Mouse (Mus musculus) hindbrain, embryonic 14.5 days (tissue): ENCODE measurements around the gene Gatad1. TPM values are rescaled to one million over a fixed set of nuclear protein-coding genes. Genes with fewer than 3 reads are reported as not detected.
A peak's percentile ranks its signal among the peaks of the same experiment; 100 is the strongest.
"Not testable (repeated sequence)": the region's sequence is repeated elsewhere in the genome, so short reads cannot be mapped to it uniquely, and the experiment has no call there.

ENCODE experiments used
- ATAC-seq: fragments of 200-750 bp; cut with Nextera tagmentation; 2 replicates; pipeline ENCODE4 v1.8.0; 2017; ENCODE audit warnings: moderate number of reproducible peaks, mild to moderate bottlenecking, moderate TSS enrichment, moderate library complexity; ENCODE audit not compliant: low FRiP score
- DNase-seq: peaks from one replicate; pipeline ENCODE4 v3.0.0-alpha.2; 2015; ENCODE audit warnings: low spot score
- H3K27ac ChIP-seq: fragments of 300-500 bp; sonication (generic); 2 replicates; pipeline ENCODE4 v1.5.1; 2014; ENCODE audit warnings: mild to moderate bottlenecking, moderate library complexity
- H3K27me3 ChIP-seq: fragments of 300-500 bp; sonication (generic); 2 replicates; pipeline ENCODE4 v1.6.1; 2014; ENCODE audit warnings: mild to moderate bottlenecking, low read length, mixed read lengths; ENCODE audit not compliant: control insufficient read depth, insufficient read depth
- H3K36me3 ChIP-seq: fragments of 300-500 bp; sonication (generic); replicated peaks from 2 replicates; pipeline ENCODE4 v1.6.1; 2014; ENCODE audit not compliant: control insufficient read depth, insufficient read depth
- H3K4me1 ChIP-seq: fragments of 300-500 bp; sonication (generic); replicated peaks from 2 replicates; pipeline ENCODE4 v1.6.1; 2014; ENCODE audit warnings: antibody characterized with exemption, low read length, mixed read lengths; ENCODE audit not compliant: control insufficient read depth, insufficient read depth
- H3K4me2 ChIP-seq: fragments of 300-500 bp; sonication (generic); replicated peaks from 2 replicates; pipeline ENCODE4 v1.6.1; 2014; ENCODE audit warnings: mild to moderate bottlenecking, moderate library complexity
- H3K4me3 ChIP-seq: fragments of 300-500 bp; sonication (generic); replicated peaks from 2 replicates; pipeline ENCODE4 v1.5.1; 2014; ENCODE audit warnings: mild to moderate bottlenecking, low read length
- H3K9ac ChIP-seq: fragments of 300-500 bp; sonication (generic); 2 replicates; pipeline ENCODE4 v1.6.1; 2014
- H3K9me3 ChIP-seq: fragments of 300-500 bp; sonication (generic); 2 replicates; pipeline ENCODE4 v1.6.1; 2016; ENCODE audit warnings: low read length; ENCODE audit not compliant: control insufficient read depth
- whole genome bisulfite sequencing: fragments of 180-500 bp; shearing (Covaris S2); extraction: QIAGEN DNeasy Blood & Tissue Kit; methylation state at CpG from one replicate; pipeline ENCODE4 v1.1.7; 2014; 5-methylcytosine and 5-hydroxymethylcytosine counted together
- polyA plus RNA-seq: library from polyadenylated mRNA; unstranded; fragments of >200 nt; fragmentation: Nextera tagmentation; extraction: Ambion mirVana; gene quantifications from 2 replicates; pipeline ENCODE4 v1.2.1, GENCODE M21; 2014

The Gatad1 gene
- polyA plus RNA-seq, 1 experiment from 2014 or later: 77.4 TPM

GRCm38 (mm10) chr5:3665225-3665624 lies 8.2 kb upstream of the Gatad1 start:
- Histone ChIP-seq H3K27ac (no peak overlapping the region), H3K36me3 (no peaks in the 10 kb centered on the region), H3K4me2 (no peak overlapping the region), H3K4me1 (no peaks in the 10 kb centered on the region), H3K9ac (no peak overlapping the region), H3K4me3 (no peak overlapping the region), H3K27me3 (no peaks in the 10 kb centered on the region), H3K9me3 (no peaks in the 10 kb centered on the region)
- ATAC-seq: no peak
- DNase-seq: no peak
- 93% methylated on average over 2 of the region's 2 CpGs for WGBS

GRCm38 (mm10) chr5:3653801-3654200 lies 3.2 kb downstream of the Gatad1 start:
- Histone ChIP-seq H3K9ac (no peak overlapping the region), H3K4me1 (no peaks in the 10 kb centered on the region), H3K4me3 (no peak overlapping the region), H3K4me2 (no peak overlapping the region), H3K36me3 (no peaks in the 10 kb centered on the region), H3K27me3 (no peaks in the 10 kb centered on the region), H3K27ac (no peak overlapping the region), H3K9me3 (no peaks in the 10 kb centered on the region)
- 91% methylated on average over 4 of the region's 4 CpGs for WGBS
- ATAC-seq (no peak), DNase-seq (no peak)

- not testable (repeated sequence) for H3K36me3 ChIP-seq, H3K4me3 ChIP-seq, H3K9ac ChIP-seq, H3K27ac ChIP-seq, DNase-seq, ATAC-seq, H3K9me3 ChIP-seq, H3K27me3 ChIP-seq, H3K4me1 ChIP-seq, H3K4me2 ChIP-seq
- WGBS: 93% methylated on average over 15 of the region's 25 CpGs
These were observed 3.9 kb downstream of the Gatad1 start for GRCm38 (mm10) chr5:3652903-3653575.

- DNase-seq (no peak), ATAC-seq (no peak)
- Histone ChIP-seq H3K4me3 (no peak overlapping the region), H3K9me3 (no peaks in the 10 kb centered on the region), H3K4me2 (no peak overlapping the region), H3K4me1 (peaks cover 1% of the 10 kb centered on the region), H3K9ac (no peak overlapping the region), H3K36me3 (no peaks in the 10 kb centered on the region), H3K27ac (no peak overlapping the region), H3K27me3 (no peaks in the 10 kb centered on the region)
- 89% methylated on average over 5 of the region's 5 CpGs for WGBS
These were observed 5.4 kb downstream of the Gatad1 start for GRCm38 (mm10) chr5:3651621-3652020.

GRCm38 (mm10) chr5:3650881-3651280 lies 6.1 kb downstream of the Gatad1 start, which contains the start of gene Tmbim7:
Gene Tmbim7 (plus strand): TSS chr5:3651181.
- Histone ChIP-seq H3K9ac (no peak within 1 kb of the TSS), H3K36me3 (no peaks in the 10 kb centered on the region), H3K4me1 (peaks cover 7% of the 10 kb centered on the region), H3K27me3 (no peaks in the 10 kb centered on the region), H3K9me3 (no peaks in the 10 kb centered on the region), H3K4me2 (no peak within 1 kb of the TSS), H3K27ac (no peak within 1 kb of the TSS), H3K4me3 (no peak within 1 kb of the TSS)
- WGBS: 79% methylated on average over 6 of the region's 6 CpGs
- DNase-seq (no peak), ATAC-seq (no peak)

GRCm38 (mm10) chr5:3648849-3649210 lies 8.2 kb downstream of the Gatad1 start:
- ATAC-seq (no peak), DNase-seq (no peak)
- Histone ChIP-seq H3K4me3 (no peak overlapping the region), H3K4me2 (no peak overlapping the region), H3K9me3 (no peaks in the 10 kb centered on the region), H3K36me3 (peaks cover 18% of the 10 kb centered on the region), H3K27ac (no peak overlapping the region), H3K27me3 (no peaks in the 10 kb centered on the region), H3K9ac (no peak overlapping the region), H3K4me1 (peaks cover 13% of the 10 kb centered on the region)
- WGBS: 75% methylated on average over 4 of the region's 4 CpGs

- ATAC-seq: peak; percentile 7; the same call in 1 of the 2 replicates
- no peak for DNase-seq
- H3K4me1 ChIP-seq: peaks cover 13% of the 10 kb centered on the region
- H3K27ac ChIP-seq: no peak overlapping the region
- WGBS: 58% methylated on average over 4 of the region's 4 CpGs
- H3K4me3 ChIP-seq: peak overlapping the region; percentile 99
- no peaks in the 10 kb centered on the region for H3K9me3 ChIP-seq
- peaks cover 22% of the 10 kb centered on the region for H3K36me3 ChIP-seq
- no peaks in the 10 kb centered on the region for H3K27me3 ChIP-seq
- no peak overlapping the region for H3K9ac ChIP-seq
- H3K4me2 ChIP-seq: peak overlapping the region; percentile 62
These were observed 8.7 kb downstream of the Gatad1 start for GRCm38 (mm10) chr5:3648206-3648848.

- ATAC-seq (peak; percentile 95), DNase-seq (peak; percentile 80)
- Histone ChIP-seq H3K9me3 (no peaks in the 10 kb centered on the region), H3K4me2 (peak overlapping the region; percentile 62), H3K4me1 (peaks cover 13% of the 10 kb centered on the region), H3K4me3 (peak overlapping the region; percentile 99), H3K36me3 (peaks cover 27% of the 10 kb centered on the region), H3K27ac (peak overlapping the region; percentile 91), H3K27me3 (no peaks in the 10 kb centered on the region), H3K9ac (peak overlapping the region; percentile 90)
- under 1% methylated on average over 14 of the region's 46 CpGs for WGBS
These were observed 9.3 kb downstream of the Gatad1 start for GRCm38 (mm10) chr5:3647708-3648121.

GRCm38 (mm10) chr5:3646991-3647707 lies 9.8 kb downstream of the Gatad1 start:
- Histone ChIP-seq H3K27ac (peak overlapping the region; percentile 91), H3K4me1 (peaks cover 13% of the 10 kb centered on the region), H3K4me3 (peak overlapping the region; percentile 99), H3K27me3 (no peaks in the 10 kb centered on the region), H3K36me3 (peaks cover 32% of the 10 kb centered on the region), H3K9me3 (no peaks in the 10 kb centered on the region), H3K9ac (peak overlapping the region; percentile 90), H3K4me2 (peak overlapping the region; percentile 62)
- ATAC-seq (peak; percentile 78), DNase-seq (peak; percentile 60)
- under 1% methylated on average over 43 of the region's 60 CpGs for WGBS
